Mouse (Mus musculus): ENCODE data around the gene Cadps.
A peak's percentile ranks its signal among the peaks of the same experiment; 100 is the strongest.

Gene Cadps

GRCm38 (mm10) chr14:12822491-12823219, at the start of gene Cadps:
Gene Cadps, minus strand, starts transcription at chr14:12823079.
- DNase-seq (ENCODE audit: extremely low spot score, low spot score): peak; percentile 81

DNA sequence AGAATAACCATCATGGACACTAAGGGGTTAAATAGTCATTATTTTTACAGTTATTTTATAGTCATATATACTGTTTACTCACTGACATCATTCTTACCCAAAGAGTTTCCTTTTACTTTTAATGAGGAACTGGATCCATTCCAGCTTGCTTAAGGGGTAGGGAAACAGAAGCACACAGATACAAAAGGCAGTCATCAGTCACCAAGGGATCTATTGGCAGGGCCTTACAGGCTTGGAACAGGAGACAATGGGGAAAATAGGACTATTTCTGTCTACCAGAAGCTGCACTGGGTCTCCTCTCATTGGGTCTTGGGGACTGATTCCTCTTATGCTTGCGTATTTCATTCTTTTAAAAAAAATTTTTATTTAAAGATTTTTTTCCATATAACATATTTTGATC, 46.7 kb upstream of the Cadps start:
- DNase-seq (ENCODE audit: extremely low spot score, low spot score): no peak

- no peak for DNase-seq (ENCODE audit: extremely low spot score, low spot score)
These were observed 42.4 kb upstream of the Cadps start for GRCm38 (mm10) chr14:12865258-12865657.

DNA sequence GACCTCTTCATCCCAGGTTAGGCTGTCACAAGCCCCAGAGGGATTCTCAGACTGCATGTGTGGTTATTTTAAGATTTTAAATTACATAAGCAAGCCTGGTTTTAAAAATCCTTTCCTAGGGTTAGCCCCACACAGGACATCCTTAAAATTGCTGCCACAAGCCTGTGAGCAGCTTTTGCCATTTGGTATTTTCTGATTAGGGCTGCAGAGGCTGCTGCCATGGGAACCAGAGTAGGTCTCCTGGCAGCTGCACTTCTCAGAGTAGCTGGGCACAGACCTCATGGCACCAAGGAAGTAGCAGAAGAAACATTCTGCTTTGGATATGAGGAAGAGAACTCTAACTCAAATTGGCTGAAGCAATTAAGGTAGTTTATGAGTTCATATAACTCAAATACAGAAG, 21.0 kb upstream of the Cadps start:
- no peak for DNase-seq (ENCODE audit: extremely low spot score, low spot score)

DNA sequence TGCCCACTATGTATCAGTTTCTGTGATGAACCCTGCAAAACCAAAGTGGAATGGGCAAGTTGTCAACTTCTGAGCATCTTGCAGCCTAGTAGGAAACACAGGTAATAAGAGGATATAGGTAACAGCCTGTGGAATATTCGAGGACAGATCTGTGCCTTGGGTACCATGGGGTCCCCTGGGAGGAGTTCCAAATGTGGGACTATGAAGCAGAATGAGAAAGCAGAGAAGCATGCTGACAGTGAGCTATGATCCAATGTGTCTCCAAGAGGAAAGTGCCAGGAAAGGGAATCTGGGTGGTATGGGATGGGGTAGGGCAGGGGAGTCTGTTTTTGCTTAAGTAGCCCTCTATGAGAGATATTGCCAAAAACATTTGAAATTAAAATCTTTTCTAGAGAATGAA, 16.6 kb upstream of the Cadps start:
- no peak for DNase-seq (ENCODE audit: extremely low spot score, low spot score)

DNA sequence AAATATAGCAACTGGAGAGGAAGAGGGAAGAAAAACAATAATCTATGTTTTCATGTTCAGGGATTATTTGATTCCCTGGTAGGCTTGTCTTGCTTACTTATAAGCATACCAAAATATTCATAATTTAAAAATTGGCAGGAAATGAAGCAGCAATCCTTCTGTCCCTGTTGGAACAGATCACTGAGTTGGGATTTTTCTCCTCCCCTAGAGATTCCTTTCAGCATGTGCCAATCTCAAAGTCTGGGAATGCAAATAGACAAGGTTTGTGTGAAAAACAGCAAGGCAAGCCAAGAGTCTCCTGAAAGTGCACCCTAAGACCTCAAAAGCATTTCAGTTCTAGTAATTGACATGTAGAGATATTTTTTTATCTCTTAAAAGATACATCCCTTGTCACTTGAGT, 16.1 kb upstream of the Cadps start:
- DNase-seq (ENCODE audit: extremely low spot score, low spot score): no peak

DNA sequence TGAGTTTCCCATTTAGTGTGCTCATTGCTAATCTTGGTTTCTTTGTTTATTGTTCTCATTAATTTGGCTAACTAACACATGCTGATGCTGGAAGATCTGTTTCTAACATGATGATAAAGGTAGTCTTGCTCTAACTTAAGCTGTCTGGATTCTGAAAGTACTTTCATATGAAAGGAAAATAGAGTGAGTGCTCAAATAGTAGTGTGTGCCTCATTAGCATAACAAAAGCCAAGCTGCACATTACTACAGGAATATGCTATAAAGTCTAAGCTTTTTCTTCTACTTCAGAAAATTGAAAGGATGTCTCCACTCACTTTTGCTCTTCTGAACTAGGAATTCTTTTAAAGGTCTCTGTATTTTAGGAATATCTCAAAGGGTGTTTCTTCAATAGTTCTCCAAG, 15.4 kb upstream of the Cadps start:
- DNase-seq (ENCODE audit: extremely low spot score, low spot score): no peak

DNA sequence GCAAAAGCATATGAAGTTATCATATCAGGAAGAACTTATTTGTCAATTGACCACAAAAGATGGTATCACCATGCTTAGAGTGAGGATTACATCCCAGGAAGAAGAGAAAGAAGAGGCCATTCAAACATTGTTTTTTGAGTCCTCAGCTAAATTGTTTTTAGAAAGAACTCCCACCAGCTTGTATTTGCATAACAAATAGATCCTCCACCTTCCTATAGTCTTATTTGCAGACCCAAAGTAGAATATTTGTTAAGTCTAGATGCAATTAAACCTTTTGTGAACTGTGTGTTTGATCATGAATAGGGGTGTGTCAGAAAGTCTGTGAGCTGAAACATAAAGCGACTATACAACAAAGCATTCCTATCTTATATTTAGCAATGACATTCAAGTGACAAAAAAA, 15.0 kb upstream of the Cadps start:
- no peak for DNase-seq (ENCODE audit: extremely low spot score, low spot score)

GRCm38 (mm10) chr14:12823781-12824180, 902 bp upstream of the Cadps start:
- DNase-seq (ENCODE audit: extremely low spot score, low spot score): peak; percentile 55

DNA sequence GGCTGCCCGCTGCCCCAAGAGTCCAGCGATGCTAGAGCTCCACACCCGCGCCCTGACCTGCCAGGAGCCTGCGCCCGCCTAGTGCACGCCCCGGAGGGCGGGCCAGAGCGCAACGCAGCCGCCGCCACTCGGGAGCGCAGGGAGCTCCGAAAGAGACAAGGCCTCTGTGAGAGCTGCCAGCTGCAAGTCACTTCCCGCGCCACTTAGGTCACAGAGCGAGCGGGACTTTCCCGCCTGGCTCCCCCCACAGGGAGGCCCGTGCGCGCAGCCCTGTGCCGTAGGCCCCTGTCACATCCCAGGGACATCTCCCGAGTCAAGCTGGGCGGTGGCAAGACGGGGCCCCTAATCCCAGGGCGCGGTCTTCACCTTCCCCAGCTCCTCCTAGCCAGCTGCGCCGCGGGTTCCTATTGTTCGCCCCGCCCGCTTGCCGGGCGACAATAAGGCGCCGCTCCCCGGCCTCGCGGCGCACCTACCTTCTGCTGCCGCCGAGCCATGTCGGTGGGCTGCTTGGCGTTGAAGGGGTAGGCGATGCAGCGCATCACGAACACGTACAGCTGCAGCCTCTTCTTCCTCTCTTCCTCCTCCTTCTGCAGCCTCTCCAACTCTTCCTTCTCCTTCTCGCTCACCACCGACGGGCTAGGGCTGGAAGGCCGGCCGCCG, 918 bp downstream of the Cadps start:
- peak; percentile 74 for DNase-seq (ENCODE audit: extremely low spot score, low spot score)

GRCm38 (mm10) chr14:12821156-12821813, 1.6 kb downstream of the Cadps start:
- no peak for DNase-seq (ENCODE audit: extremely low spot score, low spot score)

GRCm38 (mm10) chr14:12820149-12820548, 2.7 kb downstream of the Cadps start:
- no peak for DNase-seq (ENCODE audit: extremely low spot score, low spot score)

DNA sequence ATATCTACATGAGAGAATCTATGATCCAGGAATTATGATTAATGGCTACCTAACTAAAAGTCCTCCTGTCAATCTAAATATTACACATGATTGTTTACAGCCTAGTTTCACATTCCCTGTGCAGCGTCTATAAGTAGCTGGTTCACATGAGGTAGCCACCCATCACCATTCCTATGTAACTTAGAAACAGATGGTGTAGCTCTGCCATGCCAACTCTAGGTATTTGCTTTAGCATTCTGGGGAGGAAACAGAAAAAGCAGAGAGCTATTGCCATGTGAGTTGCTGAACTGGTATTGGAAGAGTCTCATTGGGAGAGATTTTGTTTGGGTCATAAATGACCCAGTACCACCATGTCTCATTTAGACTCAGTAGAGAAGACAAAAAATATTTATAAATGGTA, 4.4 kb downstream of the Cadps start:
- no peak for DNase-seq (ENCODE audit: extremely low spot score, low spot score)

DNA sequence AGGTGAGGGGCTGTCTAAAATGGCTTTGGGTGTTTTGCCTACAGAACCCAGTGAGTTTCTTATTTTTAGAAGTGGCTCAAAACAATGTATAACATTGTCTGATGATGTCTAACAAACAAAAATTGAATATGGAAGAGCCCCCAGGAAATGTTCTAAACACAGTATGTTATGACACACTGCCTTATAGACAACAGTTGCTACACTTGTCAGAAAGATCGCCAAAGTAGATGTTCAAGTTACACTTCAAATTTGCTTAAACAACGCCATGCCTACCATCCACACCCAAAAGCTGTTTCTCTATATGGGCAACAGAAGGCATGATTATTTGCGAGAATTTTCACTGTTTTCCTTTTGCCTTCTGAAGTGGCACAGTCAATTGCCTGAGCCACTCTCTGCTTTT, 10.8 kb downstream of the Cadps start:
- DNase-seq (ENCODE audit: extremely low spot score, low spot score): no peak

- DNase-seq (ENCODE audit: extremely low spot score, low spot score): no peak
These were observed 19.9 kb downstream of the Cadps start for GRCm38 (mm10) chr14:12802995-12803394.

- DNase-seq (ENCODE audit: extremely low spot score, low spot score): no peak
These were observed 21.8 kb downstream of the Cadps start for GRCm38 (mm10) chr14:12801100-12801499.

- DNase-seq (ENCODE audit: extremely low spot score, low spot score): no peak
These were observed 24.0 kb downstream of the Cadps start for GRCm38 (mm10) chr14:12798926-12799325.

DNA sequence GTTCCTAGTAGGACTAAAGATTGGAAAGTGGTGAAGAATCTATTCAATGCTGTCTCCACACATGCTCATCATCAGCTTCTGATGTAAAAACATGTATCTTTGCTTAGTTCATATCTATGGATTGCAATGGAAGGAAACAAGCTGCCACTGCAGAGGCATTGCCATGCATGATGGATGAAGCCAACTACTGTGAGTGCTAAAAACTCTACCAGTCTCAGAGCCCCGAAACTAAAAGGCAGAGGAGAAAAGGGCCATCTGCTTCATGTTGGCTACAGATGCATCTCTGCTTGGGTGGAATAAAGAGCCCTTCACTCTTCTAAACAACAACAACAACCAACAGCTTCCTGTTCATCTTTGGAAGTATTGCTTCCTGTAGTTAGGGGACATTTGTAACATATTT, 38.6 kb downstream of the Cadps start:
- DNase-seq (ENCODE audit: extremely low spot score, low spot score): no peak

DNA sequence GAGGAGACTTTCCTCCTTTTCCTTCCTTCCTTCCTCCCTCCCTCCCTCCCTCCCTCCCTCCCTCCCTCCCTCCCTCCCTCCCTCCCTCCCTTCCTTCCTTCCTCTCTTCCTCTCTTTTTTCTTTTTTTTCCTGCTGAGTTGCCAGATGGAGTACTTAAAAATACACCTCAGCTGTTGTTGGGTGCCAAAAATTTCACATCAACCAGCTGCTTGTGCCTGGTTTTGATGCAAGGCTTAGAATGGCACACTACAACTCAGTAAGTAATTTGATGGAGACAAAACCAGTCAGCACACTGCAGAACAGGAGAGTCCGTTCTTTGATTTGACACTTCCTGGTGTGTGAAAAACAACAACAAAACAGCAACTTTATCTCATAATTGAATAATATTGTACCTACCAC, 42.9 kb downstream of the Cadps start:
- no peak for DNase-seq (ENCODE audit: extremely low spot score, low spot score)

GRCm38 (mm10) chr14:12777990-12778389, 44.9 kb downstream of the Cadps start:
- no peak for DNase-seq (ENCODE audit: extremely low spot score, low spot score)

- DNase-seq (ENCODE audit: extremely low spot score, low spot score): no peak
These were observed 54.0 kb downstream of the Cadps start for GRCm38 (mm10) chr14:12768870-12769269.

- no peak for DNase-seq (ENCODE audit: extremely low spot score, low spot score)
These were observed 69.6 kb downstream of the Cadps start for GRCm38 (mm10) chr14:12753237-12753636.

DNA sequence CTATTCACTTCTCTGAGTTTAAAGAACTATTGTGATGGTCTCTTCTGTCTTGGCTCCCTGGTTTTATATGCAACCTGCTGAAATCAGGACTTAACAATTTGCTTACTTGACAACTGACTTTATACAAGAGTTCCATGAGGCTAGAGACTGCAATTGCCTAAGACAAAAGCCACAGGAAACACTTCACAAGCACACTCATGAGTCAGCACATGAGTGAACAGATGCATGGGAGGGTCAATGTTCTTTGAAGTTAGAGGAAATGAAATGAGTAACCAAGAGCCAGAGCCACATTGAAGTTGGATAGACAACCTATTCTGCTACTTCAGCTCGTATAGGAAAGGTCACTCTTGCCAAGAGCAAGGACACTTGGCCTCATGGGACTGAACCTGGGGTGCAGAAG, 71.1 kb downstream of the Cadps start:
- DNase-seq (ENCODE audit: extremely low spot score, low spot score): no peak
